Mouse (Mus musculus): ENCODE data around the gene Ccm2. TPM values are rescaled to one million over a fixed set of nuclear protein-coding genes. Genes with fewer than 3 reads are reported as not detected.

Gene Ccm2
- total RNA-seq, 2 experiments from 2014 or later: 51.8 to 54.5 TPM

DNA sequence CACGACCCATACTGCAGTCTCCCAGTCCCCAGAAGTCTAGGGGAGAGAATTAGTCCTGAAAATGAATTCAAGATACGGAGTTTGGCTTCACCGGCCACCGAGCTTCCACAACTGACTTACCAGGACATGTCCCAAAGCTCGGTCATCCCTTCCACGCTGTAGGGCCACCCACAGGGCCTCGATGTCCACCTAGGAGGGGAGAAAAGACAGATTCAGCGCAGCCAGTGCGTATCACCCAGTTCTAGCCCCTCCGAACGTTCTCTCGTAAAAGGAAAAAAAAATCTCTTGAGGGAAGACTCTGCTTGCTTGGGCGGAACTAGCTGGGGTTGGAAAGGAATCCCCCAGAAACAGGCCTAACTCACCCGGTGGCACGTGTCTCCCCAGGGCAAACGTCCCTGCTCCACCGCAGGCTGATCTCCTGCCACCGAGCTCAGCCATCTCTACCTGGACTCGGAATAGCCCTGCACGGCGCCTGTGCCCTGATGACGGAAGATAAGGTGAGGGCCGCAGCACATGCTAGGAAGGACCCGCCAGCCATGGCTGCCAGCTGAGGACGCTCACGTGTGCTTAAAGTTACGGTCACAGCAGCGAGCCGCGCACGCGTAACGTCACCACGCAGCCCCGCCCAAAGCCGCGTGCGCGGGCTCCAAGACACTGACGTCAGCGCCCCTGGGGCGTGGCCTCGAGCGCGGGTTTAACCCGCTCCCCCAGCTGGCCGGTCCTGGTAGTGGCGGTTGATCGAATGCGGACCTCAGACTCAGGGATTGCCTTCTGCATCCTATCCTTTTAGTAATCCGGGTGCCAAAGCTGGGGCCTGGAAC, 18.3 kb upstream of the Ccm2 start:
- peak; percentile 98 for DNase-seq (ENCODE audit: low spot score in 2 of 2)

DNA sequence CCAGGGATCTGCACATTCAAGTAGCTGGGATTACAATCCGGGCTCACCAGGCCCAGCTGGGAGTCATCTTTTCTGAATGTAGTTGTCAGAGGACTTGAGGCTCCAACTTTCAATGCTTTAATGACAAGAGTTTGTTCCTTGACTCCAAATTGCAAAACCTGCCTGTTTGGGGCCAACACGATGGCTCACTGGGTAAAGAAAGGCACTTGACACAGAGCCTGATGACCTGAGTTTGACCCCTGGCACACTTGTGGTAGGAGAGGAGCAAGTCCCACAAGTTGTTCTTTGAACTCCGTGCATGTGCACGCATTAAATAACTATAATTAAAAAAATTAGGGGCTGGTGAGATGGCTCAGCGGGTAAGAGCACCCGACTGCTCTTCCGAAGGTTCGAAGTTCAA, 16.7 kb upstream of the Ccm2 start:
- DNase-seq (ENCODE audit: low spot score in 2 of 2): no peak

DNA sequence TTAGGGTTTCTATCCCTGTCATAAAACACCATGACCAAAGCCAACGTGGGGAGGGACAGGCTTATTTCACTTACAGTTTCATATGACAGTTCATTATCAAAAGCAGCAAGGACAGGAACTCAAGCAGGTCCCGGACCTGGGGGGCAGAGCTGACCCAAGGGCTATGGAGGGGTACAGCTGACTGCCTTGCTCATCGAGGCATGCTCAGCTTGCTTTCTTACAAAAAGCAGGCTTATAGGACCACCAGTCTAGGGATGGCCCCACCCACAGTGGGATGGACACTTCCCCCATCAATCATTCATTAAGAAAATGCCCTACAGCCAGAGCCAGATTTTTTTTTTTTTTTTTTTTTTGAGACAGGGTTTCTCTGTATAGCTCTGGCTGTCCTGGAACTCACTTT, 15.9 kb upstream of the Ccm2 start:
- no peak for DNase-seq (ENCODE audit: low spot score in 2 of 2)

DNA sequence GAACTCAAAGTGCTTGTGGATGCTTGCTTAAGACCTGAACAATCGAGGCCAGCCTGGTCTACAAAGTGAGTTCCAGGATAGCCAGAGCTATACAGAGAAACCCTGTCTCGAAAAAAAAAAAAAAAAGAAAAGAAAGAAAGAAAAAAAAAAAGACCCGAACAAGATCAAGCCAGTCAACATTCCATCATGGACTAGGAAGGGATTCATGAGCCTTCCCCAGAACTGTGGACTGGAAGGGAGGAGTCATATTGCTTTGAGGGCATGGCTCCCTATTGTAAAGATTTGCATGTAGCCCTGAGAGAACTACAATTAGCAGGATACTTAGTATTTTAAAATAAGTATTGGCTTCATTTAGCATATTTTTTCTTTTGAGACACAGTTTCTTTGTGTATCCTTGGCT, 2.0 kb upstream of the Ccm2 start:
- no peak for DNase-seq (ENCODE audit: low spot score in 2 of 2)

DNA sequence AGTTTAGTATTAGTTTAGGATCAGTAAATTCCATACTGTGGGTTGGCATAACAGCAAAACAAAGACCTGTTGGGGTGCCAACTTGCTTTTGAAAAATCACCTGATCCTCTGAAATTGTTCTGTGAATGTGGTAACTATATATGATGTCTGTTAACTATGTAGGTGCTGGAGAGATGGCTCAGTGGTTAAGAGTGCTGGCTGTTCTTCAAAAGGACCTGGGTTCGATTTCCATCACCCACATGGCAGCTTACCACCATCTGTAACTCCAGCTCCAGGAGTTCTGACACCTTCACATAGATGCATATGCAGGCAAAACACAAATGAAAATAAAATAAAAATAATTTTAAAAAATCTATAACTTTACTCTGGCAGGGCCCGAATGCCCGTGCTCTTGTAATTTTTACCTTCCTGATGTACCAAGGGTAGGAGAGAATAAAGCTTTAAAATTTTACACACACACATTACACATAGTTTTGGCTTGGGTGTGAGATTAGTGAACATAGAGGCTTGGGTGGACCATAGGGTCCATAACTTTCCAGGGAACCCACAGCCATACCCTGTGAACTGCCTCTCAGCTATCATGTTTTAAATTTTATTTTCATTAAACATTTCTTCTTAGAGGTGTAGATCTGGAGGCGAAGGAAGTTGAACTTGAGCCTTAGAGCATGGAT, 1.4 kb upstream of the Ccm2 start:
- DNase-seq (ENCODE audit: low spot score in 2 of 2): no peak

DNA sequence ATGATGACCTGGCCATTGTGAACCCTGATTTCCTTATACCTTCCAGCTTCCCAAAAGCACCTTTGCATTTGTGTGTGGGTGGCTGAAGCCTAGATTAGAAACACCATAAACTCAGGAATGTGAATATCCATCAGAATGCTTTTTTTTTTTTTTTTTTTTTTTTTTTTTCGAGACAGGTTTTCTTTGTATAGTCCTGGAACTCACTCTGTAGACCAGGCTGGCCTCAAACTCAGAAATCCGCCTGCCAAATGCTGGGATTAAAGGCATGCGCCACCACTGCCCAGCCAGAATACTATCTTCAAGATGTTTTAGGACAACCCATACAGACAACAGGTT, 862 bp upstream of the Ccm2 start:
- DNase-seq (ENCODE audit: low spot score in 2 of 2): no peak

DNA sequence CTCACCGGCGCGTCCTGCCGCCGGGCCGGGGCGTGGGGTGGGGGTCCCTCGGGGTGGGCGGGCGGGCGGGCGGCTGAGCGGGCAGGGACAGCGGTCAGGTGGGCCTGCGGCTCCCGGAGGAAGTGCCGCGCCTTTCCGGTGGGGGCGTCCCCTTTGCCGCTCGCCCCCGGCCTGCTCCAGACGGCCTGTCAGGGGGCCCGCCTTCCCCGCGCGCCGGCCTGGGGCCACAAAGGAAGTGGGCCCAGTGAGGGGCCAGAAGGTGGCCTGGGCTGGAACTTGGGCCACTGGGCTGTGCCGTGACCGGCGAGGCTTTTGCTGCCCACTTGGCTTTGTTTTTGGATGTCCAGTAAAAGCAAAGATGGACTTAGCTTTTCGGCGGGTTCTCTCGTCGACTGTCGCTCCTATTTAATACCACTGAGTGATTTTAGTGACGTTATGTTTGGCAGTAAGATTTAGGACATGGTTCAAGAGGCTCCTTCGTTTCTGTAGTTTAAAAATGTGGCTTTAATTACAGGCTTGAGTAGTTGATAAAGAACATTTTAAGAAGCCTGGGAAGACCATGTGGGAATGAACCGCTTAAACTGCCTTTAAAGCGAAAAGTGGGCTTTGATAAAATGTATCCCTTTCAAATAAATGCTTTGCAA, 472 bp downstream of the Ccm2 start:
- DNase-seq (ENCODE audit: low spot score in 2 of 2): peak in 1 of 2 experiments; percentile 46

DNA sequence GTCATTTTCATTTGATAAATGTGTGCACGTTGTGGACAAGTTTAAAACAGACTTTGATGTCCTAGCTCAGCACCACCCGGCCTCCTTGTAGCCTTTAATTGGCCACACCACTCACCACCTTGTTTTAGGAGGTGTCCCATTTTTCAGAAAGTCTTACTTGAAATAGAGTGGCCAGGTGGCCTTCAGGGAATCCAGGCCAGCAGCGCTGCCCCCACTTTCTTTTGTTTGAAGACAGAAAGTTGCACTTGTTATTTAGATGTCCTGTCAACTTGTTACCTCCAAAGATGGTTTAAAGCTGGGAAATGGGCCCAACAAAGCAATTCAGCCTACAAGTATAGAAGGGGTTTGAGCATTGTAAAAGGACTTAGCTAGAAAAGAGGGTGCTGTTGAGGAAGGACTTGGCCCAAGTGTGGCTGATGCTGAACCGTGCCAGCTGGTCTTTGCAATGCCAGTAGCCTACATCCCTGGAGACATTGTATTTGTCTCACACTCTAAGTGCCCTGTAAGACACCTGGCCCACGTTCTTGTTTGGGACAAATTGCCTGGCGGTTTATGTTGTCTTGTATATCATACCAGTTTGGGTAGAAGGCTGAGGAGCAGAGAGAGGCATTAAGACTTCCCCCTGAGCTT, 1.1 kb downstream of the Ccm2 start:
- no peak for DNase-seq (ENCODE audit: low spot score in 2 of 2)

DNA sequence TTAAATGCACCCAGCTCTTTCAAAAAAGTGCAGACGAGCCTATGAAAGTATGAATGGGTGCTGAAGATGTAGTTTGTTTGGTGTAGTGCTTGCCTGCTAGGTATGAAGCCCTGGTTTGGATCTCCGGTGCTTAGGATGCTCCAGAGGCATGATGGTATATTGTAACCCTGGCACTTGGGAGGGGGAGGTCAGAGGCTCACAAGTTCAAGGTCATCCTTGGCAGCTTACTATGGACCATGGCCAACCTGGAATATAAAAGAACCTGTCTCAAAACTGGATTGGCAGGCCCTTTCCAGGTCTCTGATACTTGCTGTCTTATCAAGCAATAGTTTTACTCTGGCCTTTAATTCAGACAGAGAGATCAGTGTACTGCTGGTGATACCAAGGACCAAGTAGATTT, 3.1 kb downstream of the Ccm2 start:
- no peak for DNase-seq (ENCODE audit: low spot score in 2 of 2)

DNA sequence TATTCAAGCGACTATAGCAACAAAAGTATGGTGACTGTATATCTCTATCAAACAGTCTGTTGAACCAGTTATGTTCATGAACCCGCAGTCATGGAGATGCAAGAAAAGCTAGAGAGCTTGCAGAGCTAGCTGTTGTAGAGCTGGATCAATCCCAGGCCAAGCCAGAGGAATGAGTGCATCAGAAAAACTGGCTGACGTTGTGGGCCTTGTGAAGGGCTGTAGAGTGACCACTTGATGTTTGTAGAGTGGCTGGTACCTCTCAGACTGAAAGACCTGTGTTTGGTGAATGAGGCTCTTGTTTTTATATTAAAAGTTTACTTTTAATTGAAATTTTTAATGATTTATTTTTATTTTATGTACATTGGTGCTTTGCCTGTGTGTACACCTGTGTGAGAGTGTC, 3.5 kb downstream of the Ccm2 start:
- no peak for DNase-seq (ENCODE audit: low spot score in 2 of 2)

DNA sequence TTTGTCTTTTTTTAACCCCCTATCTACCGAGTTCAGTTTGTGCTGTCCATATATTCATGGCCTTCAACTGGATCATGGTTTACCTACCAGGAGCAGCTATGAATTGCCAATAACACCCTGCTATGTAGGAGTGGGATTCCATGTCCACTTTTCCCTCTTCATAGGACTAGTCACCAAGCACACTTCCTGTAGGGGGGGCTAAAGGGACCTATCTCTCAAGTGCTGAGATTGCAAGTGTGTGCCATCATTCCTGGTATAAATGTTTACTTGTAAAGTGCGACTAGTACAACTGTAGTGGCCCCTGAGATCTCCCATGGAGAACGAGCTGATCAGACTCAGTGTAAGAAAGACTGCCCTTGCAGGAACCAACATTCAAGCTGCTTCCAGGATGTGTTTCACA, 11.5 kb downstream of the Ccm2 start:
- no peak for DNase-seq (ENCODE audit: low spot score in 2 of 2)

DNA sequence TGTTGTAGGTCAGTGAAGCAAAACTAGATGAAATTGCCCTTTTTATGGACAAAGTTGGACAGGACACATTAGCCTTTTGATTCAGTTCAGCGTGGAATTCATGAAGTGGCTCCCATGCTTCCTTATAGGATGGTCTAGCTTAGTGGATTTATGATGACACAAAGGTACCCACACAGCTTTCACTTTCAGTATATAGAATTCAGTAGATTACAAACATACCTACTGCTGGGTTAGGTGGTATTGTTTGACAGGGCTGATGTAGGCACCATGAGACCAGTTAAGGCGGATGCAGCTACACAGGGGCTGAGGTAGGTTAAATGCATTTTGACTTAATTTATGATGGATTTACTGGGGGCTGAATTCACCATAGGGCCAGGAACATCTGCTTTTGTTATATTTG, 13.3 kb downstream of the Ccm2 start:
- DNase-seq (ENCODE audit: low spot score in 2 of 2): no peak

DNA sequence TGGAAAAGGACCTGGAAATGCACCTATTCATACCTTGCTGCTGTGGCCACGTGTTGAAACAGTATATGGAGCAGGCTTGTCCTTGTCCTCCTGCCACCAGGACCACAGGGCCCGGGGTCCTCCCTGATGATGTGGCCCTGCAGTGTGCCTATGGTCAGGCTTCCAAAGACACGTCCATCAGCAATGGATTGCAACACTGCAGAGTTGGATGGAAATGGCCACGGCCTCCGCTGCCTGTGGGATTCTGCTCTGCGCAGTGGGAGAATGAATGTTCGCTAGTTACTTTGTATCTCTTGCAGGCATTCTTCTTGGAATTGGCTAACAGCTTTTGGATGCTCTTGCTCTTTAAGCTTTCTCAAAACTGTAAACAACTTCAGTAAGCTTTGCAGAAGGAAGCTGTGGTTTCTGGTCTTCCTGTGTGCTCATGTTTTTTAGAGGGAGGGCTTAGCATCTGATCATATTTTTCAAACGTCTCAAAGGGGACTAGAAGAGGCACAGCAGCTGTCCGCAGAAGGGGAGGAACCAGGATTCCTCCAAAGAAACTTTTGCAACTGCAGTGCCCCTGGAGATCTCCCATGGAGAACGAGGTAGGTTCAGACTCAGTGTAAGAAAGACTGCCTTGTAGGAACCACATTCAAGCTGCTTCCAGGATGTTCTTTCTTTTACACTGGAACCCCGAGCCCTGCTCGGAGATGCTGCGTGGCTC, 14.1 kb downstream of the Ccm2 start:
- DNase-seq (ENCODE audit: low spot score in 2 of 2): no peak

DNA sequence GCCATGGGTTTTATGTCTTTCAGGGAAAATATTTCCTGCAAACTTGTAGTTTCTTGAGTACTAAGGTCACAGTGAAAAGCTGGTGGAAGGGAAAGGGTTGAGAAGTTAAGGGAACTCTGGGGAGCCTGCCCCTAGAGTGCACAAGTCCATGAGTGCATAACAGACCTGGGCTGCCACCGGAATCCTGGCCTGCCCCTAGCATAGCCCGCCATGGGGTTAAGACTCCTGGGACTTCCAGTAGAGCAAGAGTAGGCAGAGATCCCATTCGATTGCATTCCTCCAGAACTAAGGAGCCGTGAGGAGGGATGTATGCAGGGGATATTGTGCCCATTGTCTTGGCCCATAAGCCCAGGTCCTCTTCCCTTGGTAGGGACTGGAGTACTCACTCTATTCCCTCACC, 14.8 kb downstream of the Ccm2 start:
- no peak for DNase-seq (ENCODE audit: low spot score in 2 of 2)

DNA sequence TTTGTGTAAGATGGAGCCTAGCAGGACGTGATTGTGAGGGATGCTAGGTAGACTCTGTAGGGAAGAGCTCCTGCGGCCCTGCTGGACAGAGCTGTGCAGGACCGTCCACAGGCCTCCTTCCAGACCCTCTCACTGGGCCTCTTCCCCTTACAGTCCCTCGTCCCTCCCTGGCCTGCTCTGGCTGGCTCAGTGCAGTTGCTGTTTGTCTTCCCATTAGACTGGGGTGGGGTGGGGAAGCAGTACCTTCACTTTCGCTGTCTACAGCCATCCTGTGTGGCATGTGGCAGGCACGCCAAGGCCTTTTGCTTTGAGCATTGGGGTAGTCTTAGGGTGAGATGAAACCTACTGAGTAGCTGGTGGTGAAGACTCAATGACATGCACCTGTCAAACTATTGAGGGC, 15.7 kb downstream of the Ccm2 start:
- DNase-seq (ENCODE audit: low spot score in 2 of 2): no peak

DNA sequence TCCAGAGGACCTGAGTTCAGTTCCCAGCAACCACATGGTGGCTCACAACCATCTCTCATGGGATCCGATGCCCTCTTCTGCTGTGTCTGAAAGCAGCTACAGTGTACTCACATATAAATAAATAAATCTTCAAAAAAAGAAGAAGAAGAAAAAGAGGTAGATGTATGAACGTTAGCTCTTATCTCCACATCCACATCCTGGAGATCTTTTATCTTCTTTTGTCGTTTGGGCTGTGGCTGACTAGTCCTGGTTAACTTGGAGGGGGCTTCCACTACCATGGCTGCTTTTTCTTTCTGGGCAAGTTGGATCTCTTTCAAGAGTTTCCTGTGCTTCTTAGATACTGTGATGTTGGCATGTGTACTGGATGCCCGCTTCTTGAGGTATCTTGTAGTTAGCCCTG, 16.5 kb downstream of the Ccm2 start:
- no peak for DNase-seq (ENCODE audit: low spot score in 2 of 2)

DNA sequence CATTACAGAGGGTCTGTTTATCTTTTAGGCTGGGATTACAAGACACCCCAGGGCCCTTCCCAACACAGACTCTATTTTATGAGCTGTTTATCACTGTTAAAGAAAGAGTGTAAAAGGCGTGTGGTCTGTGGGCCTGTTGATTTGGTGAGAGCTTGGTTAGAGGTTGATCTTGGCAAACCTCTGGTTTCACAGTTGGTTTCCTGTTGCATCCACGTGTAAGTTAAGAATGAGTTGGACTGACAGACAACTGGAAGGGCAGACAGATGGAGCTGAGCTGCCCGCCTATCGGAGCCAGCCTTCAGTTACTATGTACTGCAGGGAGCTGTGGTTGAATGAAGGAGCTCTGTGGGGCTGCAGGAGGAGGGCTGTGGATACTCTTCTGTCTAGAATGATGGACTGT, 19.8 kb downstream of the Ccm2 start:
- DNase-seq (ENCODE audit: low spot score in 2 of 2): no peak

DNA sequence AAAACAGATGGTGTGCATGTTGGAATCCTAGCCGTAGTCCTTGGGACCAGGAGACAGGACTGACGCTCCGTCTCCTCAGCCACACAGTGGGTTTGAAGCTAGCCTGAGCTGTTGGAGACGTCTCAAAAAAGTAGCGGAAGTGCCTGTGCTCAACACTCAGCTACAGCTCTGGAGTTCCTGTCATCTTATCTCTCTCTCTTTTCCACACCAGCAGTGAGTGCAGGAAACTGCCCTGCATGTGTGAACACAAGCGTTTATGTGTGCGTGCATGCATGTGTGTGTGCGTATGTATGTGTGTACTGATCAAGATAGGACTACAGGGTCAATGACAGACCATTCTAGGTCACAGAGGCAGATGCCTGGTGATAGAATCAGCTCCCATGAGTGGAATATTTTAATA, 21.3 kb downstream of the Ccm2 start:
- DNase-seq (ENCODE audit: low spot score in 2 of 2): no peak

DNA sequence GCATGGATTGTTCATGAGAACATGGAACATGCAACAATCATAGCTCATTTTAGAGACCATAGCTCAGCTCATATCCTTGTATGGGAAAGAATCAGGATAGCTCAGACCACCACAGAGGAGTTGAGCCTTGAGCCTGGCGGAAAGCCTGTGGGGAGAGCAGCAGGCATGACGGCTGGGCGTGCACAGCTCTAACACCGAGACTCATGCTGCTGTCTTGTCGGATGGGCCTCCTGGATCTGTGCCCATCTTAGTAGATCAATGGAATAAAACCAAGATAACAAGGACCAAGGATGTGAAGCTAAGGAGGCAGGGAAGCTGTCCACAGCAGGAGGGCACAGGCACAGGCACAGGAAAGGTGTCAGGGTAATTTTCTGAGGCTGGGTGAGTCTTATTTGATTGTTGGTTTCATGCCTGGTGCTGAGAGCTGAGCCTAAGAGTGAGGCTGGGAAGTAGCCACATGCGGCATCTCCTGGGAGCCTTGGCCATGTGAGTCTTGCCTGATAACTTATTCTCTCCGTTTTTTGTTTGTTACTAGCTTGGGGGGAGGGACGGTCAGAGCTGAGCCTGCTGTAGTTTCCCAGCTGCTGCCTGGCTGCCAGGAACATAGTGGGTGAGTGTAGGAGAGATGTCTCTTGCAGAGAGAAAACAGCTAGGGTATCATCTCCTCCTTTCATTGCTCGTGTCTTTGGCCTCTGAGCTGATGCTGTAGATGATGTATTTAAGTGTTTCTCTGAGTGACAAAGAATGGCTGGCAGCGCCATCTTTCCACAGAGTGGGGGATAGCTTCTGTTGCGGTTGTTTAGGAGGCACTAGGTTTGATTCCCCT, 22.1 kb downstream of the Ccm2 start:
- peak; percentile 41 to 44 for DNase-seq (ENCODE audit: low spot score in 2 of 2)

DNA sequence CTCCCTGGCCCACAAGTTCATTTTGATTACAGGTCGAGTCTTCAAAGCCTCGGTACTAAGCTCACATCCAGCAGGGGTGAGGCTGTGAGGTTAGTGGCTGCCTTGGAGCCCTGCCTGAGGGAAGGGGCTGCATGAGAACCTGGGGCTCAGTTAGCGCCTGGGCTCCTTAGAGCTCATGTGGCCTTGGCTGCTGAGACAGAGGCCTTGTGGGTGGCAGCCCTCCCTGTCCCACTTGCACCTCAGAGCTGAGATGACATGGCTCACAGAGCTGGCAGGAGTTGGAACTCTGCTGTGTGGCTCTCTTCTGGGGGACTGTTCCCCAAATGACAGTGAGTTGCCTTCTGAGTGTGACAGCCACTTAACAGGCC, 22.7 kb downstream of the Ccm2 start:
- DNase-seq (ENCODE audit: low spot score in 2 of 2): no peak

DNA sequence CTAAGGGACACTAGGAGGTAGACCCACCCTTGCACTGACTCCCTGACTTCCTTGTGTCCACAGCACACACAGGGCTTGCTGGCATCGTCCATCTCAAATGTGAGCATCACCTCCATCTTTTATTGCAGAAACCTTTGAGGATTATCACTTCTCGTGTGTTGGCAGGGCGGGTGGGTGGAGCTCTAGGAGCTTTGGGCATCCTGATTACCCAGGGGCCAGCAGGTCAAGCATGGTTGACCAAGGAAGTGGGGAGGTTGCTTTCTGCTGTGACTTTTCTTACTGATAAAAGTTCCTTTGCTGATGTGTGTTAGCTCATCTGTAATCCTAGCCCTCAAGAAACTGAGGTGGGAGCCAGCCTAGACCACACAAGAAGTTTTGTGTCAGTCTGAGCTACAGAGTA, 29.5 kb downstream of the Ccm2 start:
- DNase-seq (ENCODE audit: low spot score in 2 of 2): no peak
